Mouse (Mus musculus) spleen, postnatal 10 days (tissue): ENCODE results near the gene Clec18a.
A peak's percentile ranks its signal among the peaks of the same experiment; 100 is the strongest.
"Not testable (repeated sequence)": the region's sequence is repeated elsewhere in the genome, so short reads cannot be mapped to it uniquely, and the experiment has no call there.

ENCODE experiments used
- DNase-seq, 2 experiments: peaks; one replicate each; pipeline ENCODE4 v3.0.0; 2021 to 2022; ENCODE audit warnings: low spot score in 2 of 2

Gene Clec18a

DNA sequence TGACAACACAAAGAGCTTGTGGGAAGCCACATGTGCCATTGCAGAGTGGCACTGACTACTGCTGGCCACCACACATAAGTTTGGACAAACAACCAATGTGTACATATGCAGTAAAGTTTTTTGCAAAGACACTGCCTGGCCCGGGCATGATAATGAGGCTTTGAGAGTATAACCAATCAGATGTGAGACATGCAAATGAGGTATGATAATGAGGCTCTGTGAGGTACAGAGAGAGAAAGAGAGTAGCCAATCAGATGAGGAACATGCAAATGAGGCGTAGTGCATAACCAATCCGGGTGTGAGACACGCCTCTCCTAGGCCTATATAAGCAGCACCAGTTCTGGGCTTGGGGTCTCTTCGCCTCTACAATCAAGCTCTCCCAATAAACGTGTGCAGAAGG is at the start of gene Clec18a:
Gene Clec18a (minus strand): TSS at position 101 of the 400 bp plus-strand sequence.
- DNase-seq, result not testable (repeated sequence)

DNA sequence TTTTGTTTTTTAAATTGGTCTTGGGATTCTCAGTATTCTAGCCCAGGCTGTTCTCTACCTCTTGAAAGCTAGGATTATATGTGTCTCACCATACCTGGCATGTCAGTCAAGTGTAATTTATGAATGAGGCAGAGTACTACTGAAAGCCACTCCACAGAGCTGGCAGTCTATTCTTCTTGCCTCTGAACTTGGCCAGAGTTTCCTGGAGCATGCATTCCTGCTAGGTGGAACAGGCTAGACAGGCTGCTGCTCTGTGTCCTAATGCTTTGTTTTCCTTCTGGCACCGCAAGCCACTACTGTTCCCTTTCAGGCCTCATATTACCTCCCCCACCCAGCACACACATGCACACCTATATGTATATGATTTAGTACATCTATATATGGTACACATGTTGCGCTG is 38.5 kb upstream of the Clec18a start:
- no peak for DNase-seq

- DNase-seq, result no peak
Measured at GRCm38 (mm10) chr8:111119481-111119880, 27.3 kb upstream of the Clec18a start.

DNA sequence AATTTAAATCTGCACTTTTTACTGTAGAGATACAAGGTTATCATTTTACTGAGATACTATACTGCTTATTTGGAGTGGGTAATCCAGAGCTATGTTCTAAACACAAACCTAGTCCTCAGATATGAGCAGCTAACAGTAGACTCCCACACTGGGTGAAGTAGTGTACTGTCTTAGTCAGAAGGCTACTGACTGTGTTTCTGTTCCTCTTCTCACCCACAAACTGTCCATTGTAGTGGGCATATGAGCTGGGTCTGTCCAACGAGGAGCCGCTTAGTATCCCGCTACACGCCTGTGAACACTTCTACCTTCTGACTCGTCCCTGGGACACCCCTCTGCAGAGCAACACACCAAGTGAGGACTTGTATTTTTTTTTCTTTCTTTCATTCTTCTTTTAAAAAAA is 22.7 kb upstream of the Clec18a start:
- DNase-seq, result no peak

GRCm38 (mm10) chr8:111094719-111095302 is 2.6 kb upstream of the Clec18a start:
- DNase-seq, result peak; percentile 50 to 79

- peak; percentile 86 to 95 for DNase-seq
Measured at GRCm38 (mm10) chr8:111093865-111094718, 1.9 kb upstream of the Clec18a start, which contains the start of gene Pdpr. Gene Pdpr, plus strand, starts transcription at chr8:111094630.

GRCm38 (mm10) chr8:111091706-111092105 is 520 bp downstream of the Clec18a start:
- no peak for DNase-seq

GRCm38 (mm10) chr8:111090126-111090525 is 2.1 kb downstream of the Clec18a start:
- DNase-seq, result peak; percentile 75 to 90

GRCm38 (mm10) chr8:111083936-111084335 is 8.3 kb downstream of the Clec18a start:
- not testable (repeated sequence) for DNase-seq

GRCm38 (mm10) chr8:111081580-111082258 is 10.5 kb downstream of the Clec18a start:
- no peak for DNase-seq

DNA sequence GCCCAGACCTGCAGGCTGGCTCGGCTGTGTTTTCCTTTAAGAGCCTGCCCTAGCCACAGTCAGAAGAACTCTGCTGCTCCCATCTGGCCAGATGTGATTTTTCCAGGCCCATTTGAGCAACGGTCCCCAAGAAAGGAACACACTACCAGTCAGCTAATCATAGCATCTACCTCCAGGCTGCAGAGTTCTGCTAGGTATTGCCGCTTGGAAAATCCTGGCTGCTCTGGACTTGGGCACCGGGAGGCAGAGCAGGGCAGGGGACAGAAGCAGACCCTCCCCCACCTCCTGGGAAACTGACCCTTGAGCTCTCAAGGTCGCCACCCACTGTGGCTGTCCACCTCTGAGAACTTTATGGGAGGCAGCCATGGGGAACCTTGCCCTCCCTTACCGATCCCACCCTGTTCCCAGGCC is 12.4 kb downstream of the Clec18a start:
- DNase-seq, result no peak

DNA sequence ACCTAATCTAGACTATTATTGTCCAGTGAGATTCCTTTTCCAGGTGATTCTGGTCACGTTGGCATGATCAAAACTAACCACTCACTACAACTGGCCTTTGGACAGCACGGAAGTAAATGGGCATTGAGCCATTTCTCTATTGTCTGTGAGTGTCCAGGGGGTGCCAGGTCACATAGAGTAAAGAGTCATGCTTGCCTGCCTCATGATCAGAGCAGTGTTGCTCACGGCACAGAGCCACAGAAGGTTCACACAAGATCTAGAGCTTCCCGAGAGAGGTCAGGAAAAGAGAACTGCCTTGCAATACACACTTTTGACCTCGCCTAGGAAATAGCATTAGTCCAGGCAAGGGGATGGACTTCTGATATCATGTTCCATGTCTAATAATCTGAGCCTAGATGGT is 12.8 kb downstream of the Clec18a start:
- no peak for DNase-seq

GRCm38 (mm10) chr8:111075926-111076325 is 16.3 kb downstream of the Clec18a start:
- no peak for DNase-seq

GRCm38 (mm10) chr8:111068660-111069059 is 23.6 kb downstream of the Clec18a start:
- not testable (repeated sequence) for DNase-seq

DNA sequence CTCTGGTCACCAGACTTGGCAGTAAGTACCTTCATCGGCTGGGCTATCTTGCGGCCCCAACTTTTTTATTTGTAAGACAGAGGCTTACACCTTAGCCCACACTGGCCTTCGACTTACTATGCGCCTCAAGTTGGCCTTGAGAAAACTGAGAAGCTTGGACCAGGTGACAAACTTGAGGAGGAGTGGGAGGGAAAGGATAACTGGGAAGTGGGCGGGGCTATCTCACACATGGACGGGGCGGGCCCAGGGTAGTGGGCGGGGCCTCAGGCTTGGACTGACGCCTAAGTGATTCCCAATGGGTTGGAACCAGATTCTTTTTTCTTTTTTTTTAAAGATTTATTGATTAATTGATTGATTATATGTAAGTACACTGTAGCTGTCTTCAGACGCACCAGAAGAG is 24.8 kb downstream of the Clec18a start:
- no peak for DNase-seq

DNA sequence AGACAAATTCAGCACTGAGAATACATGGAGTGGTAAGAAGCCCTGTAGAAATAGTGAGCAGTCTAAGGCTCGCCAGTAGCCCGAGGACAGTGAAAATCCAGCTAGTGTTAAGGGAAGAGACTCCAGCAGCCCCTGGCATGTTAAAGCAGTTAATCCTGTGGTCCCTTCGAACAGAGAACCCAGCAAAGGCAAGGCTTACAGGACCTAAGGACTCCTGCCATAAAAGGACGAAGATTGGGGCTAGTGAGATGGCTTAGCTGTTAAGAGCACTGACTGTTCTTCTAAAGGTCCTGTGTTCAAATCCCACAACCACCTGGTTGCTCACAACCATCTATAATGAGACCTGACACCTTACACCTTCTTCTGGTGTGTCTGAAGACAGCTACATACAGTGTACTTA is 25.9 kb downstream of the Clec18a start:
- DNase-seq, result no peak

DNA sequence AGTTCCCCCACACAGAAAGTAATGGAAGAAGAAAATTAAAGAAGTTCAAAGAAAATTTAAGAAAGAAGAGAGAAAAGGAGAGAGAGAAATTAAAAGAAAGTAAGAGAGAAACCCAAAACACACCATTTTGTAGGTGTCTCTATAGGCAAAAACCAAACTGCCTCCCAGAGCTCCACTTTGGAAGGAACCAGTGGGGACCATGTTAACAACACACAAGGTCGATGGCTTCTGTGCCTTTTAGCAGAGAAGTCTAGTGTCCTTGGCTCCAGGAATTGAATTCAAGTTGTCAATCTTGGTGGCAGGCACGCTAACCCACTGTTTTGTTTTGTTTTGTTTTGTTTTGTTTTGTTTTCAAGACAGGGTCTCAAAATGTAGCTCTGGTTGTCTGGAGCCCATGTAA is 29.3 kb downstream of the Clec18a start:
- no peak for DNase-seq

DNA sequence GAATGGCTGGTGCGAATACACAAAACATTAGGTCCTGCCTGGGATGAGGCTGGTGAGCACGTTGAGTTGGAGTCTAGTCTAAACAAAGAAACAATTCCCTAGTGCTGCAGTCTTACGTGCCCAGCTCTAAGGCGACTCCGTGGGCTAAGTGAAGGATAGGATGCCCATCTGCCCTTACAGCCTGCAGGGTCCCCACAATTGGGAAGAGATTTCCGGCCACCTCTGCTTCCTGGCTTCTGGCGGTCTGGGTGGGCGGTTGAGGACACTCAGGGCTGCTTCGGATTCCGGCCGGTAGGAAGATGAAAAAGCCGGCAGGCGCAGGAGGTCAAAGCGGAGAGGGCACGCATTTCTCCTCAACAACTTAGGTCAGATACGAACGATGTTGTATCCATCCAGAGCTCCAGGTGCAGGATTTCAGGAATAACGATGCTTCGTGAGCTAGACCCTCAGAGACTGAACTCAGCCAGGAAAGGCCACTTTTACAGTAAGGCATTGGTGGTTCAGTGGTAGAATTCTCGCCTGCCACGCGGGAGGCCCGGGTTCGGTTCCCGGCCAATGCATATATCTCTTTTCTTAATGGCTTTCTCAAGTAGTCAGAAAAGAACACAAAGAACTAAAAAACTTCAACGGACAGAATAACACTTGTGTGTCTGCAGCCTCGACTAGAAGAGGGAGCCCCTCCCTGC is 30.0 kb downstream of the Clec18a start:
- DNase-seq, result peak; percentile 85 to 87

DNA sequence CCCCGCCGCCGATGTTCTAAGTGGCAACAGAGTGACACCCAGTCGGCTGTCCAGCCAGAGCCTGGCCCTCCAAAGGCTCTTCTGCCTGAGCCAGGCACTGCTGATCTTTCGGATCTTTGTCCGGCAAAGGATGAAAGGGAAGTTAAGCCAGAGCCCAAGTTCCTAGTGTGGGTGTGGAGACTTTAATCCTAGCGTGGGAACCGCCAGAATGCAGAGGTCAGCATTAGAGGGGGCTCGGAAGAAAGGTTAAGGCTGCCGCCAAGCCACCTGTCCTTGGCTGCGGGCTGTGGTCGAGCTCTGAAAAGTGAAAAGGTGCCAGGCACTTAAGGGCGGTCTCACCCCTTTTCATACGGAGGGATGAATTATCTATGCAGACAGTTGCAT is 30.5 kb downstream of the Clec18a start:
- no peak for DNase-seq

DNA sequence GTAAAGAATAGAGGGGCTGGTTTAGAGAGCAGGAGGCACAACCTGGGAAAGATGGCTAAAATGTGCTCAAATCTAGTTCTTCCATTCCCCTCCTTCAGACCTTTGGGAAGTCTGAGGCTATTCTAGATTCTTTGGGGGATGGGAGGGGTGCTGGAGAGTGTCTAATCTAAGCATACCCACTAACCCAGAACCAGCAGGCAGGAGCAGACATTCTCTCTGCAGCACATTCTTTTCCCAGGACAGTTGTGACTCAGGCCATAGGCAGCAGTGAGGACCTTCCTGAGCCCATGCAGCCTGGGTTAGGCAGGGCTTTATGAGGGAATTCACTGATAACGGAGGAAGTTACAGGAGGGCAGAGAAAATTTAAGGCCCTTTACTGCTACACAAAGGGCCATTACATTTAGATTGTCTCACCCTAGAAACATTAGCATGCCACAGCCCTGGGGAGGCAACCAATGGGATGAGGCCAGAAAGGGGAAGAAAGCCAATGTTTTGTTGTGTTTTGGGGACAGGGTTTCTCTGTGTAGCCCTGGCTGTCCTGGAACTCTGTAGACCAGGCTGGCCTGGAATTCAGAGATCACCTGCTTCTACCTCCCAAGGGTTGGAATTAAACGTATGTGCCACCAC is 33.2 kb downstream of the Clec18a start:
- DNase-seq, result no peak

GRCm38 (mm10) chr8:111056691-111057293 is 35.4 kb downstream of the Clec18a start:
- DNase-seq, result peak; percentile 46 to 56
